Mouse (Mus musculus) c-Kit-positive CD71-negative TER-119-negative erythroid progenitor cells, embryonic 14.5 days (primary cell): Measurements from ENCODE around the gene Abhd10.

Experiments
- DNase-seq: peaks from one replicate; pipeline ENCODE4 v3.0.0-alpha.2; 2013; ENCODE audit warnings: low read depth

Gene Abhd10

DNA sequence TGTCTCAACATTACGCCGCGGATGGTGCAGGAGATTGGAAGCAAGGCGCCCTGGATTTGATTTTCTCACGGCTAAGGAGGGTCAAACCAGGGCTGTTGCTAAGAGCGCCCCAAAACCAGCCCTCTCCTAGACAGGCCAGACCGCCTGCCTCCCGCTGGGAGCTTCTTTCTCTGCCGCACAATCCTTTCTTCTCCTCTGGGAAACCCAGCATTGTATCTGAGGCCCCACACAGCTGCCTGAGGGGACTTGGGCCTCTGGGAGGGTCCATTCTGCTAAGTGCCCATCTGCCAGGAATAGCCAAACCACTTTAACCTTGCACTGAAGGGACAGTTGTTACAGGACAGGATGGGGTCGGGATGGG lies 18.0 kb downstream of the Abhd10 start:
- DNase-seq: no peak

DNA sequence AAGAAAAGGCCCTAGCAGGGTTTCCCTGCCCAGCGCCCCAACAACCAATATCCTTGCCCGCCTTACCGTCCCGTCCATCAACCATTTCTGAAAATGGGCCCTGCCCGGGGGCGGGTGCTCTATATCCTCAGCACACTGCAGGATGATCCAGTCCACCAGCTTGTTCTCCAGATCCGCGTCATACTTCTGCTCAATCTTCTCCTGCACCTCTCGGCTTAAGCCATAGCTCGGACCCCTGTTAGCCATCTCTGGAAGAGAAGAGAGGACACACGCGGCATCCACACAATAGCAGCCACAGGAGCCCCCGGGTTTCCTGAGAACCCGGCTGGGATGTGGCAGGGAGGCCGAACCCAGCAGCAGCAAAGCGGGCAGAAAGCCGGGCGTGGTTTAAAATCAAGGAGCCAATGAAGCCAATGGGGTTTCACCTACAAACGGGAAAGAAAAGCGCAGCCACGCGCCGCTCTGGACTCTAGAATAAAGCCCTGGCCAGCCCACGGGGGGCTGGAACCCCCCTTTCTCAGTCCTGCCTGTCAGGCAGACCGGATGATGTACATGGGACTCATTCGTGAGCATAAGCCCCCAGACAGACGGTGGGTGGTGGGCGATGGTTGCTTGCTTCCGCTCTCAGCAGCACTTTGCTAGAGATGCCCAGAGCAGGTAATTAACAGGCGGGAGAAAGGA lies 18.6 kb downstream of the Abhd10 start, which contains the start of gene Tagln3:
Gene Tagln3, minus strand, starts transcription at position 548 of the 681 bp plus-strand sequence.
- DNase-seq: no peak

DNA sequence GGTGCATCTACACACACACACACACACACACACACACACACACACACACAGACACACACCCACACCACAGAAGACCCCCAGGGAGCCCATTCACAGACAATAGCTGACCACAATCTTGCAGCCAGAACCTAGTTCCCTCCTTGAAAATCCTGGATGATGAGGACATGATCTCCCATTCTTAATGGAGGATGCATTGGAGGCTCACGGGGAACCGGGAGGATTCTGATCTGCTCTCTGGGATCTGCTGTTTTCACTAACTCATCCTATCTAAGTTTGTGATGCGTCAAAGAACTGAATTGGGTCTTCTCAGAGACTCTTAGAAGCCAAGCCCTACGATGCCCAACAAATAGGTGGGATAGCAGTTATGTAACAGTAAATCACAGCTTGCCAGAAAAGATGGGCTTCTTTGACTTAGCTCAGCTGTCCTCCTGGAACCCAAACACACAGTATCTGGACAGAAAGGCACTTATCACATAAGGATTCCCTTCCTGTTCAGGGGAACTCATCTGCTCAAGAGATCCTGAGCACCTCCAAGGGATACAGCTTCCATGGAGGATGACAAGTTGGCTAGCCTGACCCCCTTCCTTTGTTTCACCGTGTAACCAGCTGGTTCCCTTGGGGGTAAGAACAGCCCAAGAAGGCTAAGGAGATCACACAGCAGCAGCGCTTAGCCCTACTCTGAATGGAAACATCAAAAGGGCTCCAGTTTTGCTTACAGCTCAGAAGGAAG lies 19.4 kb downstream of the Abhd10 start:
- no peak for DNase-seq

GRCm38 (mm10) chr16:45722460-45722951 lies 20.2 kb downstream of the Abhd10 start:
- no peak for DNase-seq

- no peak for DNase-seq
Observed at GRCm38 (mm10) chr16:45720022-45720630, 22.6 kb downstream of the Abhd10 start.

- no peak for DNase-seq
Observed at GRCm38 (mm10) chr16:45718296-45718695, 24.5 kb downstream of the Abhd10 start.

DNA sequence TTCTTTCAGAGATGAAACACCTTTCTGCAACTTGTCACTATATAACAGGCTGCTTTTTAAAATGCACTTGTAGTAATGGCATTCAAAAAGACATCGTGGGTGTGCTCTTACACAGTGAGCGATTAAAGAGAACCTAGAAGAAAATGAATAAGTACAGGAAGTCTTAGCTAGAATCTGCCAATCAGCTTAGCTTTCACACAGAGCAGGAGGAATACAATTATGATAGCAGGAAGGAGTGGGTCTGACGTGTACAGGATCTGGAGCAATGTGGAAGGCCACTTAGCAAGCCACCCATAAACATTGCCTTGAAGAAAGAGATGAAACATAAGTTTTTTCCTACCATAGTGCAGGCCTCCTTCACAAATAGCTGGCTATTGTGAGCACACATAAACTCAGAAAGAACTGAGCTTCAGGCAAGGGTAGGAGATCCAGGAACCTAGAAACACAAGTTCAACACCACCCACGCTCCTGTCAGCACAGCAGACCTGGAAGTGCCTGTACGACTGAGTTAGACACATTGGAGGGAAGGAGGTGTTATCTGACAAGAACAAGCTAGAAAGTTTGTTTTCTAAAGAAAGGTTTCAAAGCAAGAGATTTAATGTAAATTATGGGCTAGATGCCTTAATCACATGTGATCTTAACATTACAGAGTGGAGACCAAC lies 28.1 kb downstream of the Abhd10 start:
- no peak for DNase-seq

DNA sequence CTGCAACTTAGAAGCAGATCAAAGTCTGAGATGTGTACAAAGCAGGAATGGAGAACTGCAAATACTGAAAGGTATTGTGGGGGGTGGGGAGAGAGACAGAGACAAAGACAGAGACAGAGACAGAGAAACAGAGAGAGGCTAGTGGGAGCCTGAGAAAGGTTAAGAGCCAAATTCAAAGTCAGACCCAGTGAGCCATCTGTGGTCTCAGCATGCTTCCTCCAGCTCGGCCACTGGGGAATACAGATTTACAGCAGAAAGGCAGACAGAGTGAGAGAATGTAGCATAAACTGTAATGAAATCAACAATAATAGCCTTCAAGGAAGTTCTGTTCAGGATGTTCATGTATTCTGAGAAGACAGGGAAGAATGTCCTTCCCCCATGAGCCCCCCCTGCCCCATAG lies 28.9 kb downstream of the Abhd10 start:
- no peak for DNase-seq

- no peak for DNase-seq
Observed at GRCm38 (mm10) chr16:45713261-45713660, 29.5 kb downstream of the Abhd10 start.

DNA sequence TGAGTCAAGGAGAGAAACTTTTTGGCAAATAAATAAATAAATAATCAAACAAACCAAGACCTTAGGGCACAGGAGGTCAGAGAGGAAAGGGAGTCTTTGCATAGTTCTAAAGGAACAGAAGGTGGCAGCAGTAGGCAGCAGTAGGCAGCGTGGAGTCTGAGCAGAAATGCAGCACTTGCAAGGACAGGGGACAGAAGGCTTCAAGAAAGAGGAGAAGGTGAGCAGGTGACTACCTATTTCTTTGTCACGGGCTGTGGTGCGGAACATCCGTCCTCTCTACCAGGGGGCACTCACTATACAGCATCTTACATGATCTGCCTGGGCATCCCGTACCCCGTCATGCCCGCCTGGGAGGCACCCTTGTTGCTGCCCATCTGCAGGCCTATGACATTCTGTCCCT lies 31.5 kb downstream of the Abhd10 start:
- peak; percentile 2 for DNase-seq

GRCm38 (mm10) chr16:45699301-45699700 lies 43.5 kb downstream of the Abhd10 start:
- no peak for DNase-seq

DNA sequence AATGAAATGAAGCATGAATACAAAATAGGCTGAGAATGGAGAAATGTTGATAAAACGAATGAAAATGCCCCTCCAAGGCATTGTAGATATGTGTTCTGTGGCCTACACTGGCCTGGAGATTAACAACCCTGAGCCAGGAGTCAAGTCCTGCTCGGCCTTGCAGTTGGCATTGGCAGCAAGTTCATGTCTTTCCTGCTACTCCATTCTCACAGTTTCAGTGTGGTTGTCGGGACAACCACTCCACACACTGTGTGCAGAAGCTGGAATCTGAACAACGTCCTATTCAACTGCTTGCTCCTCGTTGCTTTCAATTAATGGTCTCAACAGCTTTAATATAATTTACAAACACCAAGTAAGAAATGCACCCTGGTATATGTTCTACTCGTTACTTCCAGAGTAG lies 44.8 kb downstream of the Abhd10 start:
- DNase-seq: no peak

DNA sequence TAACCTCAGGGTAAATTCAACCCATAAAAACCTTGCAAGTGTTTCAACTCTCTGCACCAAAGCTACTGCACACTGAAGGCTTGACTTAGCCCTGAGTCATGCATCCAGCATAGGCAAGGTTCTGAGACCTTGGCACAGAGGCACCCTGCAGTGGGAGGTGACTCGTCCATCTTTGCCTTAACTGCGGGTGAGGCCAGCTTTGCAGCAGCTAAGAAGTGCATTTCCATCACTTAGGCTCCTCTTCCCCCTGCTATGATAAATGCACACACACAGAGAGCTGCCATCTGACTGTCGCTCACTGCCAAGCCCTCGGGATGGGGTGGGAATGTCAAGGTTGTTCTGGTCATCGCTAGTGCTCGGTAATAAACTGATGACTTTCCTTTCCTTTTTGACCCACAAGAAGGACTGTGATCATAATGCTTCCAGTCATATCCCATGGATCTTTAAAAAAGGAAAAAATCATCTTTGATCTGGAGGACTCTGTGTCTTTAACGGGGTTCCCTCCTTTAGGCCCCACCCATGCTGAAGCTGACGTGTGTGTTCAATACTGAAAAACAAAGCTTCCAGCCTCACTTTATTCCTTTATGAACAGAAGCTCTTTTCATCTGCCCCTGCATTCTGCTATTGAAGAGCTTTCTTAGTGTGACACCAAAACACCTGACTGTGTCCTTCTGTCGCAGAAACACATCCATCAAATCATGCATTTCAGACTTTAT lies 47.2 kb downstream of the Abhd10 start:
- DNase-seq: no peak

- no peak for DNase-seq
Observed at GRCm38 (mm10) chr16:45693558-45693957, 49.2 kb downstream of the Abhd10 start, which contains the start of gene Tmprss7. TSS of gene Tmprss7 (minus strand) at chr16:45693658.

DNA sequence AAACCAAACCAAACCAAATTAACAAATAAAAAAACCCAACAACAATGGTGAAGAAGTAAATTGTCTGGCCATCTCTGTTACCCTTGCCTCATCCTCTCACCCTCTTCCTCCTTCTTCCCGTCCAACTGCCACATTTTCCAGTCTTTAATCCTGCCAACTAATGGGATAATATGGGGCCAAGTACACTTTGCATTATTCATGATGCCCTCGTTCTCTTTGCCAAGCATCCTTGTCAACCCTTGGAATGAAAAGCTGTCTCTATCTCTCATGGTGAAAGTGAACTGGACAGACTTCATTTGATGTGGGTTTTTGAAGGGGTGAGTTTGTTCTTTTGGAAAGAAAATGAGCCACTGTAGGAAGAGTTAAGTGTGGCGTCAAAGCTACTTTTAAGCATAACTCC lies 49.9 kb downstream of the Abhd10 start:
- no peak for DNase-seq

DNA sequence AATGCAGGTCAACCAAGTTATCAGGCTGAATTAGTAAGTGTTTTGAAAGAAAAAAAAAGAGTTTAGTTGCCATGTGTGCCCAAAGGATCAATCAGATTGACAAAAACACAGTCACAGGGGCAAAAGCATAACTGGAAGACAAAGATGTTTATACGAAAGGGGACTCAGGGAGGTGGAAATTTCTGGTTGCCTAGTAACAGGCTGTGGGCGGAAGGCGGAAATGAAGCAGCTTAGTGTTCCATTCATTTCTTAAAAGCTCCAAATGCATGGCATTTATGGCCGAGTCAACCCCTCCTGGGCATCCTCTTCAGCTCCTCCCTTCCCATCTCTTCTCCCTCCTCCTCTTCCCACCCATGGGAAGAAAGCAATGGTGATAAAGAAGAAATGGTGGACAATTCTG lies 52.6 kb downstream of the Abhd10 start:
- no peak for DNase-seq

DNA sequence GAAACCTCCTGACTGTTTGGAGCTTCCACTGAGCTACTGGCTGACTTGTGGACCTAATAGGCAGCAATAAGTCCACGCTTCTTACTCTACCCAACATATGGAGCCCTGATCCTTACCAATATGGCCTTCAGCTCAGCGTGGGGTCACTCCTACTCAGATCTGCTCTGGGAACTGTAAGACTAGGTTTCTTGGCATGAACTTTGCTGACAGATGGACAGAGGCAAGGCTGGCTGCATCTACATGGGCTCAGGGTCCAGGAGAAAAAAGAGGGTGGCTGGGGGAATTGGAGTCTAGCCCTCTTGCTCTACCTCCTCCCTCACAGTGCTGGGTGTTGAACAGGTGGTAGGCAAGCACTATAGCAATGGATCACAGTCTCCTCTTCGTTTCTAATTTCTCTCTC lies 55.9 kb downstream of the Abhd10 start:
- no peak for DNase-seq

DNA sequence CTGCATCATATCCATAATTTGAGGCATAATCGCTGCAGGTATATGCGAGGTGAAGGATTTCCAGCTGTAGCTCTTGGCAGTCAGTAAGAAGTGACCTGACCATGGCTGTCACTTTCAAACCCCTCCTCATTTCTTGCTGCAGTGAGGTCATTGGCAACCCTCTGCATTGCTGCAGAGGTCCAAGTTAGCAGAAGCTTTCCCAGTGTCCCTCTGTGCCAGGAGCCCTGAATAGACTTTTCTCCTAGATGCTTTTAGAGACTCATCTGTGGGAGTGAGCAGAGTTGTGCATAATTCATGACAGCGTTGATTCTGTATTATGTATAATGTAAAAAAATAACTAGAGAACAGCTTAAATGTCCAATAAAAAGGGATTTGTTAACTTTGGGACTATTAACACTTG lies 57.5 kb downstream of the Abhd10 start:
- no peak for DNase-seq

DNA sequence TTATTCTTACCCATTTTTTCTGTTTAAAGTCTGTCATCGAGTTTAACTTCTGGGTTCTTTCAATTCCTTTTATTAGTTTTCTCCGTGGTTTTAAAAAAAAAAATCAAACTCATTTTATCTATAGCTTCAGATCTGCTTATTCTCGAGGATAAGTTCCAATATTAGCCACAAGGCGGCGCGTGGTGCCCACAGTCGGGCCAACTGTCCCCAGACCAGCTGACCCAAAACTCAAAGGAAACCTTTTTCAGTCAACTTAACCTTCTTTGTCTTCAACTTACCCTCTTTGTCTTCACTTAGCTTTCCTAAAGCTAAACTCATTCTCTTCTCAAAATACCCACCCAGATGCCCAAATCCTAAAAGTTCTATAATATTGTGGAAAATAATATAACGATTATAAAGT lies 57.9 kb downstream of the Abhd10 start:
- peak; percentile 26 for DNase-seq
